Mouse (Mus musculus): ENCODE measurements around the gene Asxl2.

Asxl2 gene

DNA sequence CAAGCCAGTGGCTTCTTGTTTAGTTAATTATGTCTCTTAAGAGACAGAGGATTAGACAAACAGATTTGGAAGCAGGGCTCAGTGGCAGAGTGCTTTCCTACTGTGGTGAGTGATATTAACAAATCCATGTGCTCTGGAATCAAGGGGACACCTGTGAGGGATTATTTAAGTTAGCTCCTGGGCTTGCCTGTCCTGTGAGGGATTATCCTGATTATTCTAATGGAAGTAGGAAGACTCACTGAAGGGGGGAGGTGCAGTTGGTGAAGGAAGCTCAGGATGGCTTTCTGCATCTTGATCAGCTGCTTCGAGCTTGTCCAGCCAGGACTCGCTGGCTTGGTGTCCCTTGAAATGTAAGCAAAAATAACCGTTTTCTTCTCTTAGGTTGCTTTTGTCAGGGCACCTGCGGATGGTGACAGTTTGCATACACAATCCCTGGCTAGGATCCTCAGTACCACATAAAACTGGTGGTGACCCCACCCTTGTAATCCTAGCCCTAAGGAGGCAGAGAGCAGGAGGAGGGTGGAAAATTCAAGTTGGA is 119.5 kb downstream of the Asxl2 start:
- no peak for DNase-seq (ENCODE audit: low spot score in 2 of 2)

DNA sequence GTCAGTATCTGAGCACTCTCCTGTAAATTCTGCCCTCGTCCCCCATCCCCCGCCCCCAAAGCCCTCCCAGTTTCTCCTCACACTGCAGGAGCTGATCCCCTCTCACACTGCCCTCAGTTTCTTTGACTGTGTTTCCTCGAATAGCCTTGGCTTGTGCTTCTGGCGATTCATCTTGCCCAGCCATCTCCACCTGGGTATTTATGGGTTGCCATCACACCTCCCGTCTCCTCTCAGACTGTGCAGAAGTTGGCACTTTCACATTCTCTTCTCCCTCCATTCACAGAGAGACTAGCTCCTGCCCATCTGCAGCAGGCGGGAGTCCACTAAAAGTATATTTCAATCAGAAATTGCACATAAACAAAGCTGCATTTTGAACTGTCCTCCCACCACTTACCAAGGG is 120.1 kb downstream of the Asxl2 start:
- no peak for DNase-seq (ENCODE audit: low spot score in 2 of 2)

DNA sequence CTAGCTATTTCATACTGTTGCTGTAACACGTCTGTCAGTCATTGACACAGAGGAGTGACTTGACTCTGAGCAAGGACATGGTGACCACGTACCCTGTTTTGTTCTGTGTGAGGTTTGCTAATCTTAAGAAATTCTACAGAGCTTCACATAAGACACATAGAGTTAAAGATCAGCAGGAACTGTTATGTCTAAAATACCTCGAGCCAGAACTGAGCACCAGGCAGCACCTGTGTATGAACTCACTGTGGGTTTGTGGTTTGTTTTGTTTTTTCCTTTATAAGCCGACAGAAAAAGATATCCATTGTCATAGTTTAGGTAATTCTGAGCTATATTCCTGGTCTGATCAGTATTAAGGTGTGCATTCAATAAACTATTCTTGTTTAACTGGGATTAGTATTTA is 120.8 kb downstream of the Asxl2 start:
- no peak for DNase-seq (ENCODE audit: low spot score in 2 of 2)

DNA sequence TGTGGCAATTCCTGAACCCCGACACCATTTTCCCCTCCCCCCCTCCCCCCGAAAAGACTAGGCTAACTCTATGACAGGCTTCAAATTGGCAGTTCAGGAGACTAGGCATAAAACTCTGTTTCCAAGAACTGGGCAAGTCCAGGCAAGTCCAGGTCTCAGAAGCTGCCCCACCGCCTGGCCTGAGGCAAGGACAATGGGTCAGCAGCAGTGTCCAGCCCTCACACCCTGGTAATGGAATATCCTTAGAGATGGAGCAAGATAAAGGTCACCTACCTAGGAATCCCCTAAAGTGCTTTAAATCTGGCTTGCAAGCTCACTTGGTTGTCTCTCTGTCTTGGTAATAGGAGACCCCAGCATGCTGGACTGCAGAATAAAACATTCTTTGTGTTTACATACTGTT is 121.3 kb downstream of the Asxl2 start:
- no peak for DNase-seq (ENCODE audit: low spot score in 2 of 2)

DNA sequence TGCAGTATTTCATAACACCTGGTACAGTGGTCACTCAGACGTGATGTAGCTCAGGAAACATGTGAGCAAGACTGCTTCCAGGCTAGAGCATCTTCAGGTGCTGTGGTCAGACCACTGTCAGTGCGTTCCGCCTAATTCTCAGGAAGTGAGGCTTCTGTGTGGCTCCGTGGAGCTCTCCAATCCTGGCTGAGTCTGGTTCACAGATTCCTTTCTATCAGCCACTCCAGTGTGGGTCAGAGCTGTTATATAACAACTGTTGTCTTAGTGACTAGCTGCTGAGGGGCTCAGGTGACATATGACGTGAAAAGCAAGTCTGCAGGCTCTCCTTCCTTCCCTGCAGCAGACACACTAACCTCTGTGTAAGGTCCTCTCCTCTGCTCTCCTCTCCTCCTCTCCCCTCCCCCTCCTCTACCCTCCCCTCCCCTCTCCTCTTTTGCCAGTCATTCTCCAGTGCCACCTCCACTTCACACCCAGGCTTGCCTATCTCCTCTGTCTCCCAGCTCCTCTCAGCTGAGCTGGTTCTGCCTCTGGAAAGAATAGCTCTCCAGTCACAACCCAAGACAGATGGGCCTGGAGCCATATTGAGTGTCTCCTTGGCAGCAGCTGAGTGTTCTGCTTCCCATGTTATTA is 122.0 kb downstream of the Asxl2 start:
- DNase-seq (ENCODE audit: low spot score in 2 of 2) = no peak

DNA sequence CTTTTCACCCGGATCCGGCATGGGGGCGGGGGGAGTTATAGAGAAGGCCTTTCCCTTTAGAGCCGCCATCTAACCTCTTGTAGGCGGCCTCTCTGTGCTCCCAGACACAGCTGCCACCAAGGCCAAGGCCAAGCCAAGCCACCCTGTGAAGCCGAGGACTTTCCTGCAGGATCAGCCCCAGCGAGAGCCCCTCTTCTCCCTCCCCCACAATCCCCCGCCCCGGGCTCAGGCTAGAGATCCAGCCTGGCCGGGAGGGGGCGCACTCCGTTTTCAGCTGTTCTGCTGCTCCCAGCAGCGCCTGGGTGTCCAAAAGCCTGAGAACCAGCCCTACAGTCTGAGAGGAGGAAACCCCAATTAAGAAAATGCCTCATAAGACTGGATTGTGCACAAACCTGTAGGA is 123.6 kb downstream of the Asxl2 start:
- no peak for DNase-seq (ENCODE audit: low spot score in 2 of 2)
